Mouse (Mus musculus) heart, adult 8-10 months (tissue): ENCODE data around the gene Tle2. TPM values are rescaled to one million over a fixed set of nuclear protein-coding genes. Genes with fewer than 3 reads are reported as not detected.

ENCODE experiments used
- total RNA-seq, 4 experiments: library from RNA; stranded (reverse); gene quantifications; 2 replicates each; pipeline ENCODE4 v1.2.4; 2022

Gene Tle2
- total RNA-seq, 4 experiments from 2014 or later, result 5.4 to 12.1 (median 9.1) TPM

Other genes starting within 250 kb of the Tle2 start
- 1 to 10 TPM; 2.7 to 5.4 (median 3.5) TPM for gene Tbxa2r, start 245.8 kb upstream of the Tle2 start, total RNA-seq
- gene Gipc3, start 231.3 kb upstream of the Tle2 start, total RNA-seq, result 1 to 10 TPM; 4.1 to 6.6 (median 5.2) TPM
- 10 to 100 TPM; 52.4 to 61.2 (median 57.1) TPM for gene Hmg20b, start 224.1 kb upstream of the Tle2 start, total RNA-seq
- 10 to 100 TPM in 1 of 4 experiments, 1 to 10 TPM in 3; 9.2 to 11.4 (median 9.8) TPM for gene Mfsd12, start 217.1 kb upstream of the Tle2 start, total RNA-seq
- gene 4930404N11Rik, start 208.7 kb upstream of the Tle2 start, total RNA-seq, result under 1 TPM in 2 of 4 experiments, not detected in 2; 0.29 to 0.66 TPM
- gene Fzr1, start 196.0 kb upstream of the Tle2 start, total RNA-seq, result 10 to 100 TPM; 25.9 to 39.0 (median 32.2) TPM
- gene Dohh, start 190.1 kb upstream of the Tle2 start, total RNA-seq, result 10 to 100 TPM; 49.1 to 55.0 (median 53.8) TPM
- 1 to 10 TPM in 2 of 4 experiments, under 1 TPM in 2; 0.73 to 1.3 (median 1.0) TPM for gene Gm48551, start 190.1 kb upstream of the Tle2 start, total RNA-seq
- gene Gm48552, start 185.6 kb upstream of the Tle2 start, total RNA-seq, result under 1 TPM in 2 of 4 experiments, not detected in 2; 0.50 to 0.72 TPM
- 1 to 10 TPM; 1.4 to 2.4 (median 1.9) TPM for gene Smim24, start 181.5 kb upstream of the Tle2 start, total RNA-seq
- gene Nfic, start 118.9 kb upstream of the Tle2 start, total RNA-seq, result 100 to 1,000 TPM; 100 to 132 (median 108) TPM
- gene Celf5, start 91.9 kb upstream of the Tle2 start, total RNA-seq, result under 1 TPM in 2 of 4 experiments, not detected in 2; 0.12 to 0.29 TPM
- 10 to 100 TPM; 48.7 to 72.7 (median 66.7) TPM for gene Ncln, start 78.2 kb upstream of the Tle2 start, total RNA-seq
- gene S1pr4, start 74.4 kb upstream of the Tle2 start, total RNA-seq, result 1 to 10 TPM in 2 of 4 experiments, under 1 TPM in 2; 0.88 to 1.4 (median 1.0) TPM
- gene Gna15, start 50.3 kb upstream of the Tle2 start, total RNA-seq, result under 1 TPM; 0.37 to 0.78 (median 0.54) TPM
- gene Gna11, start 29.4 kb upstream of the Tle2 start, total RNA-seq, result 10 to 100 TPM; 47.7 to 54.1 (median 50.9) TPM
- 1,000 to 10,000 TPM; 1,133 to 1,192 (median 1,173) TPM for gene Aes, start 15.1 kb upstream of the Tle2 start, total RNA-seq
- 10 to 100 TPM in 1 of 4 experiments, 1 to 10 TPM in 3; 6.8 to 12.7 (median 9.3) TPM for gene Tle6, start 26.5 kb downstream of the Tle2 start, total RNA-seq
- 1 to 10 TPM; 2.3 to 4.4 (median 3.0) TPM for gene BC025920, start 31.7 kb downstream of the Tle2 start, total RNA-seq
- gene Sirt6, start 53.2 kb downstream of the Tle2 start, total RNA-seq, result 1 to 10 TPM; 6.8 to 8.4 (median 7.3) TPM
- gene Ankrd24, start 54.0 kb downstream of the Tle2 start, total RNA-seq, result 10 to 100 TPM in 1 of 4 experiments, 1 to 10 TPM in 3; 7.3 to 12.4 (median 8.5) TPM
- gene Gm10778, start 74.5 kb downstream of the Tle2 start, total RNA-seq, result 1 to 10 TPM; 1.8 to 2.2 (median 2.1) TPM
- 1 to 10 TPM; 3.7 to 5.7 (median 5.1) TPM for gene Zfp433, start 130.3 kb downstream of the Tle2 start, total RNA-seq
- gene Gm3055, start 196.6 kb downstream of the Tle2 start, total RNA-seq, result 1 to 10 TPM; 1.4 to 4.2 (median 2.5) TPM
- 1 to 10 TPM in 3 of 4 experiments, under 1 TPM in 1; 0.73 to 1.8 (median 1.4) TPM for gene Gm4767, start 237.6 kb downstream of the Tle2 start, total RNA-seq